Mouse (Mus musculus) liver (tissue): ENCODE measurements at regions not wholly inside any gene's neighbourhood (a gene's known extent, or its start where the extent isn't known, plus 50 kb on each side); places are given as distances from the start of the nearest gene placed in this dataset.

Experiments used
- DNase-seq: peaks from one replicate; pipeline ENCODE4 v3.0.0-alpha.2; 2020; ENCODE audit warnings: mixed read lengths

DNA sequence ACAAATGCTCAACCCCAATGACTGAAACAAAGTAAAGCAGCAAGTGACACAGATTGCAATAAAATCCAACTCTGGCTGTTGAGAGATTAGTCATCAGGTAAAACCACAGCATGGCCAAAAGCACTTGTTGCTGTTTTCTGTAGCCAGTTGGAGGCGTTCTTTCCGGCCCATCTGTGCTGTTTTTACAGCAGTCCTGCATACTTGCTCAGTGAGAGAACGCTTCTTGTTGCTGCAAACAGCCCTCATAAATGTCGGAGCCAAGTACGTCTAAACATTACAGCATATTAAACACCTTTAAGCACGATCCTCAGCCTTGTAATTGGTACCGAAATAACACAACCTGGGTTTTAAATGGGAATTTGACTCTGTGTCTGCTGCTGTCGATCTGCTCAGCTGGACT lies 65.6 kb upstream of the Hs3st3a1 start:
- no peak for DNase-seq

DNA sequence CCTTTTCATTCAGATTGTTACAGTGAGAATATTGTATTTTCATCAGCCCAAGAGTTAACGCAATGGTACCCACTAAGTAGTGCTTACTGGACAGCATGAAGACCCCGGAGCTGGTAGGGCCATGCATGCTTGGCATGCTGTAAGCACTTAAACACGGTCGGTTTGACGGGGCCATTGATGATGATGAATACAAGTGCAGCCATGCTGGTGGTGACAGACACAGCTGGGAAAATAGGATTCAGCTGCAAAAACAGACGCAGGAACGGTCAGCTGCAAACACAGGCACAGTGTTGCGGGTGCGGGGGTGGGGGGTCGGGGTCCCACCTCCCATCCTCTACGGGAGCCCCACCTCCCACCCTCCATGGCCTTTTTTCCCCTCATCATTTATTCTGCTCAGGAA lies 99.7 kb upstream of the Hs3st3a1 start:
- no peak for DNase-seq

DNA sequence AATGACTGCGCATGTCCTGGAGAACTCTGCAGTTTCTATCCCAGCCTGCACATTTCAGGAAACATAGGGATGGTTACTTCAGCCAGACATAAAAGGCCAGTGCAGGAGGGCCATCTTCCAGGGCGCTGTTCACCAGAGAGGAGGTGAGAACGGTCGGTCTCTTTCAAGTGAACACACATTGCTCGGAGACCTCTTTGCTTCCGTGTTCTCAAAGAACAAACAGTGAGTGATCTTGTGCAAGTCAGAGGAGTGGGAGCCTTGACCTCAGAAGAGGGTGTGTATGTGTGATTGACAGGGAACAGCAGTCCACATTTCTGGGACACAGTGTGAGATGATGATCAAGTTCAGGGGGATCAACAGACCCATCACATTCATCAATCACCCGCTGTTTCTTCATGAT lies 102.7 kb upstream of the Hs3st3a1 start:
- DNase-seq: no peak

- no peak for DNase-seq
Measured at GRCm38 (mm10) chr11:64331811-64332210, 103.3 kb upstream of the Hs3st3a1 start.

- DNase-seq: no peak
Measured at GRCm38 (mm10) chr11:64329129-64329528, 106.0 kb upstream of the Hs3st3a1 start.

DNA sequence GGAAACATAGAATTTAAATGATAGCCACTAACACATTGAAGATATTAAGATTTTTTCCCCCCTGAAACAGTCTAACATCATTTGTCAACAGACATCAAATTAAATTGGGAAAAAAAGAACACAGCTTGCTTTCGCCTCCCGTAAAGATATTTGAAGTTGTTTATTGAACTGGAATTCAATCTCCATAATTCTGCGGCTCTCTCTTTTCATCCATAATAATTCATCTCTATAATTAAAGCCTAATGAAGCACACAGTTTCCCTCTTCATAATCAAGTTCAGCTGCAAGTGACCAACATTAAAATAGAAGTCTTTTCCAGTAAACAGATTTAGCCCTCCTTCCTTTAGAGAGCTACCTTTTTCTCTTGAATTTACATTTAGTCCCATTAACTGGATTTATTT lies 107.4 kb upstream of the Hs3st3a1 start:
- no peak for DNase-seq

DNA sequence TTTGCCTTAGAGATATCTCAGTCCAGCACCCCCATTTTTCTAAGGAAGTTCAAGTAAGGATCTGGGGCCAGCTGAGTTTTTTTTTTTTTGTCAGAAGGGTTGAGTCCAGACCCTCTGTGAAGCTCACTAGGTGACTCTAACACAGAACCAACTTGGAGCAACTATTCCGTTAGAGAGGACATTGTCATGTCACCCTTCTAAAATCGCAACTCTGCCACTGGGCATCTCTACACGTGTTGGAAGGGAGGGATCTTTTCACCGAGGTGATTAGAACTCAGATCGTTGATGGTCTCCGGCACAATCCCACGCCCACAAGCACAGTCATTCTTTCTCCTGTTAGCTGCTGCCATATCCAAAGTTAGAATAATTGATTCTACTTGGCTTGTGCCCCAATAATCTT lies 108.5 kb upstream of the Hs3st3a1 start:
- no peak for DNase-seq

GRCm38 (mm10) chr11:64321900-64322425 lies 113.2 kb upstream of the Hs3st3a1 start:
- DNase-seq: no peak

GRCm38 (mm10) chr11:64317458-64317857 lies 117.7 kb upstream of the Hs3st3a1 start:
- no peak for DNase-seq

- no peak for DNase-seq
Measured at GRCm38 (mm10) chr11:64314997-64315396, 120.1 kb upstream of the Hs3st3a1 start.

GRCm38 (mm10) chr11:64313241-64313640 lies 121.9 kb upstream of the Hs3st3a1 start:
- DNase-seq: no peak

DNA sequence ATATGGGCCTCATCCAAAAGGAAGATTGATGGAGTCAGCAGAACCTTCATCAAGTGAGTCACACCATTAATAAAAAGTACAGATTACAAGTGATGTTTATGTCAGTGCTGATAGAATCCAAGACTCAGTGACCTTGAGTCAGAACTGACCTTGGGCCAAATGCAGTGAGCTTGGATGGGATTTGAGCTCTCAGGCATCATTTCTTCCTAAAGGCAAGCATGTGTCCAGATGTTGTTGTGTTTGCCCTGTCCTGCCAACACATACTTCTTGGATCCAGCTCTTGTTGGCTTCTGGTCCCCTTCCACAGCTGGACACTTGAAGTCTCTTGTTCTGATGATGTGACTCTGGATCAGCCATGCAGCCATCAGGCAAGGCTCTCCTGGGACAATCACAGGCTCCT lies 125.3 kb upstream of the Hs3st3a1 start:
- no peak for DNase-seq

- no peak for DNase-seq
Measured at GRCm38 (mm10) chr11:64297825-64298224, 137.3 kb upstream of the Hs3st3a1 start.

DNA sequence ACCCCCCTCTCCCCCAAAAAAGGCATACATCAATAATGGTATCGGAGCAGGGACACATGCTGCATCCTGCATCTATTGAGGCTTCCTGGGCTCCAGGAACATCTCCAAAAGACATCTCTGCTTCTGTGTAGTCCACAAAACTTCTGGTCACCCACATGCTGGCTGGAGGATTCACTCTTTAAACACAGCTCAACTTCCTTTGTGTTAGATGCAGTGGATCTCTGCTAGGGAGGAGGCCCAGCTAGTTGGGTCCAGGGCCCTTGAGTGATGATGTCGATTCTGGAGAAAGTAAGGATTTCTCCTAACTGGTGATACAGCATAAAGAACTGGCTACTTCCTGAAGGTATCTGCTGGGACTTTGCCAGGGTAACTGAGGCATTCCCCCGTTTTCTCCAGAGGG lies 146.9 kb upstream of the Hs3st3a1 start:
- no peak for DNase-seq

GRCm38 (mm10) chr11:64287499-64287898 lies 147.6 kb upstream of the Hs3st3a1 start:
- no peak for DNase-seq

DNA sequence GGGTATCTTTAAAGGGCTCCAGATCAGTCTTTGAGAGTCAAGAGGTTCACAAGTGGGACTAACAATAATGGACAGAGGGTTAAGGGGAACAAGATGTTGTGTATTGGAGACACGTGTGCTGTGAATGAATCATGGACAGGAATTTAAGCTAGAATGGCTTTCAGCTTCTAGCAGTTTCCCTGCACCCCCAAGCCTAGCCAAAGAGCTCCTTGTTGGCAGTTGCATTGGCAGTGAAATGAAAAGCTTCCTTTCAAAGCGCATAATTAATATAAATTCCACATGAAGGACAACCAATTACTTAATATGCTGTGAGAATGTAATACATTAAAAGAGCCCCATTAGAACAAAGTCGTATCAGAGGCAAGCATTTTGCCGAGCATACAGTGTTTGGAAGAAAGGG lies 153.4 kb upstream of the Hs3st3a1 start:
- DNase-seq: no peak

DNA sequence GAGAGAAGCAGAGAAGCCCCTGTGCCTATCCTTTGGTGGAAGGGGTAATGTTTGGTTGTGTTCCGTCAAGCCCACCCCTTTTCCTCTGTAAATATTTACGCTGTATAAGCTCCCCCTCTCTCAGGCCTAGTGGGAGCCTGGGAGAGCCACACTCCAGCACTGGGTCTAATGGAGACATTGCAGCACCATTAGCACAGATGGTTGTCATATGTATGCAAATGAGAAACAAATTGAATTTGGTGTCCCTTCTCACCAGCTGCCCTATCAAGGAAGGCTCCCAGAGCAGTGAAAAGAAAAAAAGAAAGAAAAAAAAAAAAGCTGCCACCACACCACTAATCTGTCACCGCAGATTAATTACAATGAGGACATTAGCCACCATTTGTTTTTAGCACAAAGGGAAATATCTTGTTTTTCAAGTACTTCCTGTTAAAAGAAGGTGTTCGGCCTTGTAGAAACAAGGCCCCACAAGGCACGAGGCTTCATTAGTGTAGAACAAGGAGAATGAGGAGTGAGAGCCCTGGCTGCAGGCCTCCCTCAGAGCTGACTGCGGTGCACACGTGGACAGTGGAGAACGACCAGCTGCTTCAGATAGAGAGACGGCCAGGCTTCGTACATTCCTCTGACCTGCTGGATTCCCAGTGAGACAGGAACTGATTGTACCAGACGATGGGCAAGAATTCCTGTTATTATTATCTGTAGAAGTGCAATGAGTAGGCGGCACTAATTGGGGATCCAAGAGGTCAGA lies 156.7 kb upstream of the Hs3st3a1 start:
- no peak for DNase-seq

DNA sequence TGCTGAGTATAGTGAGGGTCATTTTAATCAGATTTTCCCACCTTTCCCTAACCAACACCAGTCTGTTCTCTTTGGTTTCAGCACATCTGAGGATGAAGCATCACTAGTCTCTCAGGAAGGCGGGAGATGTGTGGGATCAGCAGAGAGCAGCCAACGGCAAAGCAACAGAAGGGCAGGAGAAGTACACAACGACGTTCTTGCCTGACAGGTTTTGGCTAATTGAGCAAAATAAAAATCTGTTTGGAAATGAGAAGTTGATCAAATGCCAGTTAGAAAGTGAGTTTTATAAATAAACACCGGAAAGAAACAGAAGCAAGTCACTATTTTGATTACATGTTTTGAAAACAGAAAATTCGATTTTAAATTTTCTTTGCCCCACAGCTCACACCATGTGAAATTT lies 161.4 kb upstream of the Hs3st3a1 start:
- DNase-seq: no peak

GRCm38 (mm10) chr11:64273214-64273613 lies 161.9 kb upstream of the Hs3st3a1 start:
- no peak for DNase-seq

- DNase-seq: no peak
Measured at GRCm38 (mm10) chr11:64268121-64268520, 167.0 kb upstream of the Hs3st3a1 start.

- DNase-seq: no peak
Measured at GRCm38 (mm10) chr11:64267547-64267946, 167.6 kb upstream of the Hs3st3a1 start.

- no peak for DNase-seq
Measured at GRCm38 (mm10) chr11:64253517-64254385, 174.5 kb upstream of the Cox10 start.

DNA sequence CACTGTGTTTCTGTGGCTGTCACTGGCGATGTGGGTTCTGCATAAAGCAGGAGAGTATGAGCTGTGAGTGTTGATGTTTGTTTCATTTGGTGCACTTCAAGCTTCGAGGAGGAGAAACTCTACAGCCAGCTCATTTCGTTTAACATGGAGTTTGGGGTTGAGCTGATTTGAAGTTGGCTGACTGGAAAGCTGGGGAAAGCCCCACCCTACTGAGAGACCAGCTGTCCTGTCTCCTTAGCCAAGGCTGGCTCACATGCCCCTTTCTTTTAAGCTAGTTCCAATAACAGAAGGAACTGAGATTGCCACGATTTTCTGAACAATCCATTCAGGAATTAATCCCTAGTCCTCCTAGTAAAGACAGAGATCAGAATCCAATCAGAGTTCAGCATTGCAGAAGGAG lies 157.6 kb upstream of the Cox10 start:
- no peak for DNase-seq

- DNase-seq: no peak
Measured at GRCm38 (mm10) chr11:64230071-64230470, 150.8 kb upstream of the Cox10 start.
